Mouse (Mus musculus): Measurements from ENCODE around the gene Galm.

The Galm gene

DNA sequence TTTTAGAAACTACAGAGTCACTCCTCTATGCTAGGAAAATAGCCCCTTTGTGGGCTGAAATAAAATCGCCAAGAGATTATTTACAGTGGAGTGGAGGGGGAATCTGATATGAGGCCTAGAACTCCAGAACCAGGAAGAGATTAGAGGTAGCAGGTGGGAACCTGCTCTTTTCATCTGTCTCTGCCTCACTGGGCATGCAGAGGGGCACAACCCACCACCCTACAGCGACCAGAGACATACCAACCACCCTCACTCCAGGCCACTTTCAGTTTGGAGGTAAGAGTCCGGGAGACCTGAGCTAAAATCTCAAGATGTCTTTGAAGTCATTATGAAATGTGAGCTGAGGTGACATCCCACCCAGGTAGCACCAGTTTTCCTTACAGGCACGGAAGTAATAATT, 2.1 kb downstream of the Galm start:
- no peak for DNase-seq

DNA sequence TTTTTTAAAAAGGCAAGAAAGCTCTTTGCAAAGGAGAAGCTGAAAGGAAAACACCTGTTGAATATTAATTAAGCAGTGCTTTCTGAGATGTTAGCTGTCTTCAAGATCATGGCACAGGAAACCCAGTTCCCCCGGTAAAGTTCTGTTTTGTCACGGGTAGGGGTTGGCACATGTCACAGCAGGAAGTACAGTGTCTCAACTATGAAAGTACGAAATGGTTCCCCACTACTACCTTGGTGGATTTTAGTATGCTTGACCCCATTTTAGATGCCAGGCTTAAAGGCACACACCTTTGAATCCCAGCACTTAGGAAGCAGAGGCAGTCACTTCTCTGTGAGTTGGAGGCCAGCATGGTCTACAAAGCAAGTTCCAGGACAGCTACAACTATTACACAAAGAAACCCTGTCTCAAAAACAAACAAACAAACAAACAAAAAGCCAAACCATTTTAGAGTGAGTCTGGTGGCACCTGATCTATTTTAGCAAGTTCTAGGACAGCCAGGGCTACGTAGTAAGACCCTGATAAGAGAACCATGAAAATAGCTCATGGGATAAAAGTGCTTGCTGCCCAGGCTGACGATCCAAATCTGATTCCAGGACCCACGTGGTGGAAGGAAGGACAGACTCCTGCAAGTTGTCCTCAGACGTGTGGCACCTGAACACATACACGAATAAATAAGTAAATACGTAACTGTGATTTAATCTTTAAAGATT, 3.6 kb downstream of the Galm start:
- DNase-seq = no peak

DNA sequence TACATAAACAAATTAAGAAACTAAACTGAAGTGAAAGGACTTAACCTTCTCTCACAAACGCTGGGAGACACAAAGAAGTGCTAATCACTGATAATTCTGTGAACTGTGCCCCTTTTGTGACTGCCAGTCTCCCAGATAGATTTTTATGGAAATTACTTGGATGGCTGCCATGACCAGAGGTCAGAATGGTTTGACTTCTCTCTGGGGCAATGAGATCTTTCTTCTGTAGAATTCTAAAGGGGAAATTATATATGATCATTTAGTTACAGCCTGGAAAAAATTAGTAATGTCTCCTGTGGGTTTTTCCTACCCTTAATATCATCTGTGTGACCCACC, 4.1 kb downstream of the Galm start:
- no peak for DNase-seq

DNA sequence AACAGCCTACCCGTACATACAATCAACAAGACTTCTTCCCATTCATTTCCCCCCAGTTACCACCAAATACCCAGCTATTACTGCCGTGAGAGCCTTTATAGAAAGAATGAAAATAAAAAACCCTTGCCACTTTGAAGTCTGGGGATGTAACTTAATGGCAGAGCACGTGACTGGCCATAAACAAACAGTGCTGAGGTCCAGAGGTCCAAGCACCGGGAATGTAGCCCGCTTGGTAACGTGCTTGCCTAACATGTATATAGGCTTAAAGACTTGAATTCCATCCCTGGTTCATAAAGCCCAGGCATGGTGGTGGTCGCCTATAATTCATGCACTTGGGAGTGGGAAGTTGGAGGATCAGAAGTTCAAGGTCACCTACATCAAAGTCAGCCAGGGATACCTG, 4.6 kb downstream of the Galm start:
- DNase-seq = no peak

DNA sequence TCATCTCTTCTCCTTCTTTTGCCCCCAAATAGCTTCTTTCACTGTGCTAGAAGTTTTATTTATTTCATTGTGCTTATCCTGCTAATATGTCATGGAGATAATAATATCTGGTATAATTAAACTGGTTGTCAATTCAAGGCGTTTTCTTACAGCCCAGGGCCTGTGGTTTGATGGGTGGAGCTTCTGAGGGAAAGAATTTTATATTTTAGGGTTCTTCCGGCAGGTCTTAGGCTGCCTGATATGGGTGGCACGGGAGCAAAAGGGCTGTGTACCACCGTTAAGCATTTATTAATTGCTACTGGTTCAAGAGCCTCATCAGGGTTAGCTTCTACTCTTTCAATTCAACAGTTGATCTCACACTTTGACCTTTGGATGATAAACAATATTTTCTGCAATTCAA, 5.2 kb downstream of the Galm start:
- no peak for DNase-seq

DNA sequence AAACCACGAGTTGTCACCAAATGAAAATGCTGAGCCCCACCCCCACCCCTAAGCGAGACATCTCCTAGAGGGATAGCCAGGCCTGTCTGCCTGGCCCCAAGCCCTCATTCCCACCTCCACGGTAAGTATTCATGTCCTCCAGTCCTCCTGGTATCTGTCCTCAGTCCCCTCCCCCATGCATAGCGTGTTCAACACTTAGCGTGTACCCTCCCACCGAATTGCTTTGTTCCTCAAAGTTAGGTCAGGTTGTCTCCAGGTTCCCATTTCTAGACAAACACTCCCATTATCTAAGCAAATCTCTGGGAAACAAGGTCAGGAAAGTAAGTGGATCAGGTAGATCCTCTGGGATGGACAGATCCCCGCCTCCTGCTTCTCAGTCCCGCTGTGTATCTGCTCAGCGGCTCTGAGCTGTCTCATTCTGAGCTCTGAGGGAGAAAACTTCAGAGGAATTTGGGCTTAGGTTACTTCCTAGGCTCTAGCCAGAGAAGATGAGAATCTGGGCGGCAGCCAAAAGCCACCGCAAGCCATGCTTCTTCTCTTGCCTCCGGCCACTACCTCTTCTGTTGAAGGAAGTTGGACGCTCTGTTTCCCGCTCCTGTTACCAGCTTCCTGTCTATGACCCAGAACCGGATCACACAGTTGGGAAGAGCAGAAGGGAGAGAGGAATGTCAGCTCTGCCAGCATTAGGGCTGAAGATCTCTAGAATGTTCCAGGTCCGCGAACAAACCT, 11.3 kb downstream of the Galm start:
- no peak for DNase-seq

DNA sequence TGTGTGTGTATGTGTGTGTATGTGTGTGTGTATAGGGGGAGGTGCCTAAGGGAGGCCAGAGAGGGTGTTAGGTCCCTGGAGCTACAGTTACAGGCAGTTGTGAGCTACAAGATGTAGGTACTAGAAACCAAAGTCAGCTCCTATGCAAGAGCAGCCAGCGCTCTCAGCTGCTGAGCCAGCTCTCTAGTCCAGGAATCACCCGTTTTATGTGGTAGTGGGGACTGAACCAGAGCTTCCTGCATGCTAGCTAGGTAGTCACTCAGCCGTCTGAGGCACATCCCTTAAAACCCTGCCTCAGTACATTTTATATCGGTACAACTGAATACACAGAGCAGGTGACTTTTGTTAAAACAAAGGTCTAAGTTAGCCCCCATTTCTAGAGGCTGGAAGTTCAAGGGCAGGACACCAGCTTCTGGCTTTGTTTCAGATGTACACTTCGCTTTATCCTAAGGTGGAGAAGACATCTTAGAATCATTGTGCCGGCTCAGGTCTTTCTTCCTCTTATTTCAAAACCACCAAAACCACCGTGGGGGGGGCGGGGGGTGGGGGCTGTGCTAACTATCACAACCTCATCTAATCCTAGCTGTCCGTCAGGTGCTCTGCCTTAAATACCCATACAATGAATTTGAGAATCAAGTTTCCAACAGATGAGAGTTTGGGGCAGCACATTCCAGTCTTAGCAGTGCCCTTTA, 12.6 kb downstream of the Galm start:
- DNase-seq = no peak

DNA sequence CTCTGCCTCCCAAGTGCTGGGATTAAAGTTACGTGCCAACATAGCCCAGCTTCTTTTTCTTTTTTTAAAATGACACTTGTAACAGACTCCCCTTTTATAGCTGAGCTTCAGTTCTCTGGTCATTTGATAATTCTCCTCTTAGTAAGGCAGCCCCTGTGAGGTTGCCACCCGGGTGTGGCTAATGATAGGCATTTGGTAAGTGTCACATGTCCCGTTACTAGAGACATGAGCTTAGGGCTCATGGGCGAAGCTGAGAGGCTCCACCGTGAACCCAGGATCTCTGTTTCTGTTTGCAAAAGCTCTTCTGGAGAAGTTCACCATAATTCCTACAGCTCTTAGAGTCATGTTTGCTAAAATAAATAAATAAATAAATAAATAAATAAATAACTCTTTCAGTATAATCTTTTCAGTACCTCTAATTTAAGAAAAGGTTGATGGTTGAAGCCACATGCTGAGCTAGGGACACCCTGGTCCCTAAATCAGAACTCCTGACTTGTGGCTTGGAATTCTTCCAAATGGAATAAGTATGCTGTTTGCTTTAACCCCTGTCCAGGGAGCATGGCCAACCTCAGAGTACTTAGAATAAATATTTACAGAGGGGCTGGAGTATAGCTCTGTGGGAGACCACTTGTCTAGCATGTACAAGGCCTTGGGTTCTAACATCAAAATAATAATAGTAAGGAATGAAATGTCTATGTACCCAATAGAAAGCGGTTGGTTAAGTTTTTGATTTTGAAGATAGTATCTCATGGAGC, 16.4 kb downstream of the Galm start:
- DNase-seq = no peak

DNA sequence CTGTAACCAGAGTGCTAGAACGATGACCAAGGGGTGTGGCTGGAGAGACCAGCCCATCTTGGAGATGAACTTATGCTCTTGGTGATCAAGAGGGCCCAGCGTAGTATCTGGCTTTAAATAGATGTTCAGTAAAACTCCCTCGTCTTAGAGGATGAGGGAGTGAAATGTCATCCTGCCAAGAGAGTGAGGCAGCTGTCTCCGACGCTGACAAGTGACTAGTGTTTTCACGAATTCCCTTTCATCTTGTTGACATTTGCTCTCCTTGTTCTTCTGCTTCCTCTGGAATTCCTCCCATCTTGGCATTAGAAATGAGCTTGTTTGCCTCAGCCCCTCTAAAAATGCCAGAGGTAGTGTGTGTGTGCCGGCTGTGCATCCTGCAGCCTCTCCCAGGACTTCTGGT, 17.9 kb downstream of the Galm start:
- no peak for DNase-seq

DNA sequence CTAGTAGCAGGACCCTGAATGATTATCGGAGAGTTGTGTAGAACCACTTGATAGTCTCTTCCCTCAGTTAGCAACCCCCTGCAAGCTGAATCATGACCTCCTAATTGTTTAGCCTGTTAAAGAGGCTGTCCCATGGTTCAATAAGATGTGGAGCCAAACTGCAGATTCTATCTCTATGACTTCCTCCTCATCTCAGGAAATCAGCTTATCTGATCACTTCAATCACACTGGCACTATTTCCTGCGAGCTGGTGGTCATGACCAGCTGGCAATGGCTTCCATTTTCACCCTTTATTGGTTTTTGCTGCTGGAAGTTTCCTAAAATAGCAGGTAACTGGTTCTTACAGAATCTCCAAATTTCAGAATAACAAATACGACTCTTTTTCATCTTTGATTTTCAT, 18.5 kb downstream of the Galm start:
- no peak for DNase-seq

DNA sequence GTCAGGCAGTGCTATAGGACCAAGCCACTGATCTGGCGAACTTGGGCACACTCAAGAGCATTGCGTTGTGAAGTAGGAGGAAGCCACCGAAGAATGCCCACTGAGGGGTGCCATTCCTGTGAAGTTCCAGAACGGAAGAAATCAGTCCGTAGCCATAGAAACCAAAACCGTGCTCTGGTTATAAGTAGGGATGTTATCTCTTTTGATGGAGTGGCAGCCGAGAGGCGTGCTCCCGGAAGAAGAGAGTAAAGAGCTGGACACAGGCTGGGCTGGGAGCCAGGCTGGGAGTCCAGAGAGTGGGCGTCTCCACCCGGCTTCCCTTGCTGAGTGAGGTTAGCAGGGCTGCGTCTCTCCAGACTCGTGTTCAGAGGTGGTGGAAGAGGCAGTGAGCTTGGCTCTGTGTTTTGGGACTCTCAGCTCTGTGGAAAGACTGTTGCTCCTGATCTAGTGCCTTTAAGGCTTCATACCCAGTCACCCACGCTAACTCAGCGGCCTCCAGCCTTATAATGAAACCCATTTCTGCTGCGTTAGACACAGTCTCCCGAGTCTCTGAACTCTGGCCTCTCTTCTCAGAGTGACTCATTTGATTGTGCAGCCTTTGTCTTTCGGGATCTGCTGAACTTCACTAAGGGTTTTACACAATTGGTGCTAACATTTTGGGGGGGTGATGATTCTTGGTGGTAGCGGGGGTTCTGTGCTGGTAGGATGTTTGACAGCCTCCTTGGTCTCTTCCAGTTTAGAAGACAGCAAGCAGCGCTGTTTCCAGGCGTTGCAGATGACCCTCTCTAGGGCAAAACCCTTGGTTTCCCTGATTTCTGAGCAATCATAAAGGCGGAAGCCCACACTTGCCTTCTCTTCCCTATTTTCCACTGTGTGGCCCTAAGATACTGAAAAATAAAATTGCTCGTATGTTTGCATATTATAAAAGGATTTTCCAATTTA, 21.1 kb downstream of the Galm start:
- DNase-seq = peak; percentile 35 to 38

DNA sequence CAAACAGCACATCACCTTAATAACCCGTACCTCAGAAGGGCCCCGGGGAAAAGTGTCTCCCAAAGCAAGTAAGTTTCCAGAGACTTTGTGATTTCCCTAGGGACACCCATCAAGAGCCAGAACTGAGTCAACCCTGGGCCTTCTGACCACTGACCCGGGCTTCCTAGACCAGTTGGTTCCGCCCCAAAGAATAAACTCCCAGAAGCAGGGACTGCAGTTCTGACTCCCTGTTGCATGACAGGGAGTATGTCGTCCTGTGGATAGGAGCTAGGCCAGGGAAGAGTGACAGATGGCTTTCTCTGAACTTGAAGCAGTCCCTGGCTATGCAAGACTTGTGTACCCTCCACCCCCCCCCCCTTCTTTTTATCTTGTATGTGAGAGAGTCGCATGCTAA, 21.7 kb downstream of the Galm start:
- DNase-seq = no peak

DNA sequence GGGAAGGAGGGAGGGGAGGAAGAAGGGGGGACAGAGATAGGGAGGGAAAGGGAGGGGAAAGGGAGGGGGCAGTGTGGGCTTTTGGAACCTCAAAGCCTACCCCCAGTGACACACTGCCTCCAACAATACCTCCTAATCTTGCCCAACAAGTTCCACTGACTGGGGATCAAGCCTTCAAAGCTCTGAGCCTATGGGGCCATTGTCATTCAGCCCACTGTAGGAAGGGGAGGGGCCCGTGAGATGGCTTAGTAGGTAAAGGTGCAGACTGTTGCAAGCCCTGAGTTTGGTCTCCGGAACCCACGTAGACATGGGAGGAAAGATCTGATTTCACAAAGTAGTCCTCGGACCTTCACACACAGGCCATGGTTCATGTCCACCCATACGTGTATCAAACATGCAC, 24.1 kb downstream of the Galm start:
- DNase-seq = no peak

DNA sequence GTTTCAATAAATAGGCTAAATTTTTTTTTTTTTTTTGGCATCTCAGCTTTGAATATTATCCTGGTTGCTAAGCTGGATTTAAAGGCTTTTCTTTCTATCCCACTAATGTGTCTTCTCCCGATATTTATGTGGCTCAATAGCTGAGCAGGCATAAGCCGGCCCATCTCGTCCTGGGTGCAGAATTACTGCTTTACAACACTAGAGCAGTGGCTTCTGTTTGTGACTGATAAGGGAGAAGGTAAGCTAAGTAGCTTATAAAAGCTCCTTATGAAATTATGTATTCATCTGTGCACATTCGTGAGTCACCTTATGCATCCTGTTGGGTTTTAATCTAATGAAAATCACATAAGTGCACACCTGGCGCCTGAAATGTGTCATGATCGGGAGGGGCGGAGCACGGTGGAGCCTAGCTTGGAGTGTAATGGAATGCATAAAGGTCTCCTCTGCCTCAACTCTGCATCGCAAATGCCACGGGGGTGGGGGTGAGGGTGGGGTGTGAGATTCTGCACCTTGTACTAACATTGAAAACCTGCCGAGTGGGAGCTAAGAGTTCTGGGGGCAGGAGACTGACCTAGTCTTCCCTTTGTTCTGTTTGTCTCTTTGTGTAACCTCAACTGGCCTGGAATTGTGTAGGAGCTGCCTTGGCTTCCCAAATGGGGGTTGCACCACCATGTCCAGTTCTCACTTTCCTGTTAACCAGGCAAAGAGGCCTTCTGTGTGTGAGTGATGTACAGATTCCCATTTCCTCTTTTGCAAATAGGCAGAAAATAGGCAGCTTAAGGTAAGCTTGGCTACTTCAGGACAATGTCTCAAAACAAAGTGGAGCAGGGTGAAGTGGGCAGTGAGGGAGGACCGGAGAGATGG, 25.7 kb downstream of the Galm start:
- no peak for DNase-seq

DNA sequence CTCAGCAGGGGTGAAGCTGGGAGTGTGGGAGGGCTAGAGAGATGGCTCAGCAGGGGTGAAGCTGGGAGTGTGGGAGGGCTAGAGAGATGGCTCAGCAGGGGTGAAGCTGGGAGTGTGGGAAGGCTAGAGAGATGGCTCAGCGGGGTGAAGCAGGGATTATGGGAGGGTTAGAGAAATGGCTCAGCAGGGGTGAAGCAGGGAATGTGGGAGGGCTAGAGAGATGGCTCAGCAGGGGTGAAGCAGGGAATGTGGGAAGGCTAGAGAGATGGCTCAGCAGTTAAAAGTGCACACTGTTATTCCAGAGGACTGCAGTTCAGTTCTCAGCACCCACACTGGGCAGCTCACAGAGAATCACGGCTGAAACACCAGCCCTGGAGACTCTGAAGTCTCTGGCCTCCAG, 26.4 kb downstream of the Galm start:
- no peak for DNase-seq

DNA sequence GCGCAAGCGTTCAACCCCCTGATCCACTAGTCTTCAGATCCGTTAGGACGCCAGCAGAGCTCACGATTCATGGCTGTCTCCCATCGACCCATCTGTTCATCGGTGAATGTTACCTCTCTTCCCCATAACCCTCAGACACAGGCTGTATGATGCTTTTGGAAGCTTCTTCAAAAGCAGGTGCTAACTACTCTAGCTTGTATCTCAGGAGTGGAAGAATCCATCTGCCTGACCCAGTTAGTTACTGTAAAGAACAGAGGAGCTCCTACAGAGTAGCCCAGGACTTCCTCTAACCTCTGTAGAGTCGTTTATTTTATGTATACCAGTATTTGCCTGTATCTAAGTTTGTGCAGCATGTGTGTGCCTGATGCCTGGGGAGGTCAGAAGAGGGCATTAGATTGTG, 29.6 kb downstream of the Galm start:
- DNase-seq = no peak

DNA sequence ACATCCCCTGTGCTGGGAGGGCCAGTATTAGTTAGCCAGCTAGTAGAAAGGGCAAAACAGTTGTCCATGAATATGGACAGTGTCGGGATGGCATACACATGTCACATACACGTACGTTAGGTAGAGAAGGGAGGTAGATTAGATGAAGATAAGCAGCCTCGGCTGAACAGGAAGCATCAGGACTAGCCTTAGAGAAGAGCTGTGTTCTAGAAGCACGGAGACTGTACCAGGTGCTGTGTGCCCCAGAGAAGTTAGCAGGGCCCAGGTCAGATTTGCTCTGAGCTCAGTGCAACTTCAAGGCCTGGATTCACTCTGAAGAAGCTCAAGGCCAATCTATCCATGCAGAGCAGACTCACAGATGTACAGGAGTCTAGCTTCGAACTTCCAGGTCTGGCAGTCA, 30.2 kb downstream of the Galm start:
- no peak for DNase-seq

DNA sequence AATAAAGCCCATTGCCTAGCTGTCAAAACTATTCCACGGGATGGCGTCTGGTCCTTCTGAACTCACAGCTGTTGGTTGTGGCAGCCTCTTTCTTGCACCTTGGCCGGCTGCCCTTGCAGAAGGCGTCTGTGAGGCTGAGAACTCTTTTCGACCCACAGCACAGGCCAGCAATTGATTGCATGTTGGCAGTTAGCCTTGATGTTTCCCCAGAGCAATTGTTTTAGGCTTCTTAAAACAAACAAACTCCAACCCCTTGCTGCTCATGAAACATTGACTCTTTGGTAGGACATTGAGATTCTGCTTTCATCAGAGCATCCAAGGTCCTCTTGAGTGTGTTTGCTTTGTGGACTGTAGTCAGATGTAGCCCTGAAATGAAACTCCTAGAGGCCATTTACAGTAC, 33.2 kb downstream of the Galm start:
- DNase-seq = peak; percentile 36 to 37

DNA sequence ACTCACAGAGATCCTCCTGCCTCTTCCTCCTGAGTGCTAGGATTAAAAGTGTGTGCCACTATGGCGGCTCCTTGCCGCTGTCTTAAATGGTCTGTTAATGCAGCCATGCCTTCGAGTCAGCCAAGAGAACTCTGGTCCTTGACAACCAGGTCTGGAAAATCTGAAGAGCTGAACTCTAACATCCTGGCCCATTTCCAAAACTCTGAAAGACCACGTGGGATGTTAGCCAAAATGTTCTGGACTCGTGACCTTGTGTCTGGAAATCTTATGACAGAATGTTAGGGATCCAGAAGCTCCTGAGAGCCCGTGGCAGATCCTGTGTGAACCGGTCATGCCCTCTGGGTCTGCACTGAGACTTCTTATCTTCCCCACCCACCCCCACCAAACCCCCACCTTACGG, 36.7 kb downstream of the Galm start:
- no peak for DNase-seq

DNA sequence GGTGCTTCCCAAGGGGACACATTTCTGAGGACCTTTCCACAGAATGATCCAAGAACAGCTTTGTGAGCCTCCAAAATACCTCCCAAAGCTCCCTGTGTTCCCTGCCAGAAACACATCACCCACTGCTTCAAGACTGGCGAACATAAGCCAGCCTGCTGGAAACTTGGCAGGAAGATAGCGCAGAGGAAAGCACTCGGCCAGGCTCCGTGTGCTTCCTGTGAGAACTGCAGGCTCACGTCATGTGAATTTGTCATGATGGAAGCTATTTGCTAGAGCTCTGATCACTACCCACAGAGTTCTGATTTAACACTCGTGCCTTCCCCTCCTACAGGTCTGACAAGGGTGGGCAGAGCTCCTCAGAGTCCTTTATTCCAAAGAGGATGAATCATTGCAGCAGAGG, 38.5 kb downstream of the Galm start:
- DNase-seq = peak; percentile 73 to 84

DNA sequence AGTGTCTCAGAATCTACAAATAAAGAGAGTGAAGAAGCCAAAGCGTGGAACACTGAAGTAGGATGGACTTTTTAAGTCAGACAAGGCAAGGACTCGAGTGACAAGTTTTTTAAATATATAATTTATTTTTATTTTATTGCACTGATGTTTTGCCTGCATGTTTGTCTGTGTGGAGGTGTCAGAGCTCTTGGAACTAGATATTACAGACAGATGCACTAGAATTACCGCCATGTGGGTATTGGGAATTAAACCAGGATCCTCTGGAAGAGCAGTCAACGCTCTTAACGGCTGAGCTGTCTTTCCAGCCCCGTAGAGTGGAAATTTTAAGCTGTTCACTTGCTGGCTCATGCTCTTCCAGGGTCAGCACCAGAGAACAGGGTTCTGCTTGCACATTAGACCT, 39.1 kb downstream of the Galm start:
- peak in 1 of 2 experiments; percentile 20 for DNase-seq
